Mouse (Mus musculus) small intestine, adult 2 months (tissue): ENCODE measurements around the gene Gab3.

Source experiments
- CTCF ChIP-seq: fragments of 200-500 bp; IDR thresholded peaks from 2 replicates; pipeline ENCODE4 v1.5.1; 2012; ENCODE audit warnings: low read depth, mild to moderate bottlenecking, control low read depth, inconsistent platforms, low read length, moderate library complexity, mixed read lengths; ENCODE audit not compliant: insufficient replicate concordance, insufficient read length; ENCODE audit errors: extremely low read depth
- POLR2A ChIP-seq: fragments of 200-500 bp; IDR thresholded peaks from 2 replicates; pipeline ENCODE4 v1.6.1; 2012; ENCODE audit warnings: low read depth, mild to moderate bottlenecking, control low read depth, inconsistent platforms, low read length, moderate library complexity

- TF ChIP-seq CTCF = no peak
- TF ChIP-seq POLR2A = no peak
Observed at GRCm38 (mm10) chrX:74983734-74984133, 101.5 kb downstream of the Gab3 start.
